Mouse (Mus musculus) T-helper 2 cell (primary cell): ENCODE results near the gene F2rl1.

ENCODE experiments used
- in situ Hi-C: fragments of 300-600 bp; cut with MboI, MseI; formaldehyde crosslinking; loops from one replicate; pipeline ENCODE4 v1.15.1; 2025; ENCODE audit warnings: high pct_unique_total_duplicates

F2rl1 gene

DNA sequence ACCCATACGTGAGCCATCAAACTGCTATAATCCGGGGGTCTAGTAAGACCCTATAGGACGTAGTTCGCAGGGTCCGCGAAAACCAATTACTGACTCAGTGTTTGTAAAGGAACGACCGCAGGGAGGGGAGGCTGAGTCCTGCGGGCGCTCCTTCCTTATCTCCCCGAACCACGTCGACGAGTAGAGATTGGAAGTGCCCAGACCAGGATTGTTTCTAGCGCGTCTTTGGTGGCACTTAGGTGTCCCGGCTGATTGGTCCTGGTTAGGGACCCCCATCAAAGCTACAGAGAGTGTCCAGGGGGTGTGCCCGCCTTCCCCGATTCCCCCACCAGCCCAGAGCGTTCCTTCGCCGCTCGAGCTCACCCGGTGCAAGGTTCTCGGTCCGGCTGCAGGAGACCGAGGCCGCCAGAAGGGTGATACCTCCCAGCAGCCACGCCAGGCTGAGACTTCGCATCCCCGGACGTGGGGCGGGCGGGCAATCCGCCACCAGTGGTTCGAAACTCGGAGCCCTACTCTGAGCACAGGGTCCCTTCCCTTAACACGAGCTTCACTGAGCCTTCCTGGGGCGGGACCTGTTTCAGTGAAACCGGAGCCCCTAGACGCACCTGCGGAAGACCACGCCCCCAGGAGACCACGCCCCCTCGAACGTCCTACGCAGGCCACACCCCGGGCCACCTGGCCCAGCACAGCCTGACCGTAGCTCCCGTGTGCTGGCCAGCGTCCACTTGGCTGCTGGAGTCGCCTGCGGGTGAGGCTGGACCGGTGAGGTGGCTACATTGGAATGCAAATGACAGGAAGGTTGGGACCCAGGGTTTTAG is at the start of gene F2rl1:
Gene F2rl1 (minus strand): TSS at position 554 of the 818 bp plus-strand sequence.
- in situ Hi-C loops, result no loop called here

GRCm38 (mm10) chr13:95570877-95571276 is 45.9 kb upstream of the F2rl1 start:
- in situ Hi-C loops, result loop anchor here (5.0 kb wide), 1 partner anchor 36 kb away; no protein-coding TSS in a partner anchor

GRCm38 (mm10) chr13:95569326-95569725 is 44.3 kb upstream of the F2rl1 start:
- in situ Hi-C loops, result loop anchor here (5.0 to 10.0 kb wide), 2 partner anchors 103 to 325 kb away; partner anchors contain the start of gene Iqgap2

DNA sequence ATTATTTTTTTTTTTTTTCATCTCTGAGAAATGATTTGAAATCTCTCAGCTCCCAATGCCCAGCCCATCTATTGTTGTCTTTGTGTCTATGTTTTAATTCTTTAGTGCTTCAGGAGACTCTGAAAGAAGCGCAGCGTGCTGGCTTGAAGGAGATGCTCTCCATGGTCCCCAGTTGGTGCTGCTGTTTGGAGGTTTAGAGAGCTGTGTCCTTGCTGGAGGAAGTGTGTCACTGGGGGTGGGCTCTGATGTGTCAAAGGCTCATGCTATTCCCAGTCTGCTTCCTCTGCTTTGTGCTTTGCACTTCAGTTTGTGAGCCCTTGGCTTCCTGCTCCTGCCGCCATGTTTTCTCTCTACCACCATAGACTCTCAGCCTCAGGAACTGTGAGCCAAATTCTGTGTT is 43.3 kb upstream of the F2rl1 start:
- in situ Hi-C loops, result loop anchor here (5.0 to 10.0 kb wide), 2 partner anchors 104 to 326 kb away; partner anchors contain the start of gene Iqgap2

- in situ Hi-C loops, result loop anchor here (5.0 to 10.0 kb wide), 2 partner anchors 105 to 328 kb away; partner anchors contain the start of gene Iqgap2
Measured at GRCm38 (mm10) chr13:95566841-95567551, 42.0 kb upstream of the F2rl1 start.

DNA sequence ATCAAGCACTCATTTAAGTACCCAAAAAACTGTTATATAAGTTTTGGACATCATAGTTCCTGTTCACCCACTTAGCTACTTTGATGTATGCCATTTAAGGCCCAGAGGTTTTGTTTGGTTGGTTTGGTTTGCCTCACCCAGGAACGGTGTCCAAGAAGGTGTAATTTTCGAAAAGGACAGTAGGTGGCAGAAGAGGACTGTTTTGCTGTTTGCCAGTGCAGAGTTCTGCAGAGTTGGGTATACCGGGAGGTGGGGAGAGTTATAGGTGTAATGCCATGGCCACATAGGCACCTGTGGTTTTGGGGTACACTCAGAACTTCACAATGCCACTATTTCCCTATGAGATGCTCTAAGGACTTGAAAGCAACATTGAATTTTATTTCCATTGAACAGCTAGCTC is 38.7 kb upstream of the F2rl1 start:
- in situ Hi-C loops, result loop anchor here (5.0 to 10.0 kb wide), 3 partner anchors 159 to 389 kb away; partner anchors contain the start of gene Iqgap2

DNA sequence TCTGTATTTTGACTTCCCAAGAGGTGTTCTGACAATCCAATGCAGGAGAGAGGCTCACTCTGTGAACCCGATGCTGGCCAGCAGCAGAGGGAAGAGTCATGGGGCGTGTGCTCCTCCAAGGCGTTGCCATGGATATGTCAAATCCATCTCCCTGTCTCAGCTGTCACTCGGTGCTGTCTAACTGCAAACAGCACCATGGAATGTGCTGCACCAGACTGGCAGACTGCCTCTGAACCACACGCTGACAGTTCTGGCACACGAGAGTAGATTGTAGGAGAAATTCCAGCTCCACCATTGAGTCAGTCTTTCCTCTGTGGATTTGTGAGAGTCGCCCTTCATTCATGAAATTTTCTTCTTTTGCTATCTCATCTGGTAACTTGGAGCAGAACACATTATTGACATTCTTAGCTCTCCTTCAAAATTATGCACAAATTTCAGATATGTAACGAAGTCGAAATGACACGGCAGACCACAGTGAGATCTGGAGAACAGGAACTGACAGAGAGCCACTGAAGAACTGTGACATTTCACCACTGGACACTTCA is 38.1 kb upstream of the F2rl1 start:
- in situ Hi-C loops, result loop anchor here (5.0 to 10.0 kb wide), 3 partner anchors 159 to 389 kb away; partner anchors contain the start of gene Iqgap2

DNA sequence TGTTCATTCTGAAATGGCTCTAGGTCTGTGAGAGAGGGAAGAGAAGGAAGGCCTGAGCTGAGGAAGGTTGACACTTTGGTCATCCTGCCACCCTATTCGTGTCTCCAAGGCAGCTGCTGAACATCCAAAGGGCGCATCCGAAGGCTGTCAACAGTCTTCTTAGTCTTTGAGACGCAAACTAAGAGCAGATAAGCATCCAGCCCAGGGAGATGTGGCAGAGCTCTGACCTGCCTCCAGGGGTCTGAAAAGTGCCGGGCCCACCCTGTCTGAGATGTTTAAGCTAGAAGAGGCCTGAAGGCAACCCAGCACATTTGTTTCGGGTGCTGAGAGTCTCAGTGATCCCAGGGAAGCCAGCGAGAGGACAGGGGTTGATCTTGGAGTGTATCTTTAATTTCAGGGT is 32.3 kb upstream of the F2rl1 start:
- in situ Hi-C loops, result no loop called here

DNA sequence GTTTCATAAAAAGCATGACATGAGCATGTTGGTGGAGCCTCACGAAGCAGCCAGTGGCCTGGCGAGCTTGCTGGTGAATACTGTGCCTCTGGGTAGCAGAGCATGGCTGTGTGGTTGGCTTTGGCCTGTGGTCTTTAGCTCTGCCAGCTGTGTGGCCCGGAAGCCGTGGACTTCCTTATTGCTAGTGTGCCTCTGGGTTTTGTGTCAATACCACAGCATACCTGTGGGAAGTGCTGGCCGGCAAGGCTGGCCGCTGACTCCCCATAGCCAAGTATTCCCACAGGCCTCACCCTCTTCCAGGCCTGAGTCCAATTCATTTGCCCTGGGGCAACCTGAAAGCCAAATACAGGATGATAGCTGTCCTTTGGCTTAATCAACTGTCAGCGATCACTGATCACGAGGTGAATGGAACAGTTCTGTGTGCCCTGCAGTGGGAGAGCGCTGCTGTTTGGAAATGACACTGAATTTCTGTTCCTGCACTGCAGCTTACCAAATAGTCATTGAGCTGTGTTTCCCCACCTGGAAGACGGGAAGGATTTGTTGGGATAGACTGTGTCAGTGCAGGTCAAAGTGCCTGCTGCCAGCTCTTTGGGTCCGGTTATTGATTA is 29.0 kb upstream of the F2rl1 start:
- in situ Hi-C loops, result no loop called here

GRCm38 (mm10) chr13:95550636-95551370 is 25.8 kb upstream of the F2rl1 start:
- in situ Hi-C loops, result no loop called here

DNA sequence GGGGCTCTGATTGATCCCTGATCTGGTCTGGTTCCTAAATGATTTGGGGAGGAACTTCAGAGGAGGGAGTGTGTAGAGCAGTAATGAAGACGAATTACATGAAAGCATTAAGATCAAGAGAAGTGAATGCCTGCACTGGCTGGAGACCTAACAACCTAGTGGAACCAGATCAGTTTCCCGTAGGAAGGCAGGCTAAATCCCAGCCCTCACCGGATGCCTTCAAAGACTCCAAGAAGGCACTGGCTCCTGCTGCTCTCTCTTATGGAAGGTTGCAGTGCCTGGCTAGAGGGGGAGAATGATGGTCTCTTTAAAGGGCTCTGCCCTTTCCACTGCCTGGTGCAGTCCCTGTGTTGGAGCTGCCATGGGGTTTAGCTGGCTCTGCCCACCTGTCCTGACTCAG is 24.4 kb upstream of the F2rl1 start:
- in situ Hi-C loops, result no loop called here

GRCm38 (mm10) chr13:95548856-95549255 is 23.8 kb upstream of the F2rl1 start:
- in situ Hi-C loops, result no loop called here

- in situ Hi-C loops, result no loop called here
Measured at GRCm38 (mm10) chr13:95548291-95548789, 23.3 kb upstream of the F2rl1 start.

GRCm38 (mm10) chr13:95547090-95547611 is 22.1 kb upstream of the F2rl1 start:
- in situ Hi-C loops, result no loop called here

GRCm38 (mm10) chr13:95546251-95546650 is 21.2 kb upstream of the F2rl1 start:
- in situ Hi-C loops, result no loop called here

GRCm38 (mm10) chr13:95545729-95546186 is 20.7 kb upstream of the F2rl1 start:
- in situ Hi-C loops, result no loop called here

DNA sequence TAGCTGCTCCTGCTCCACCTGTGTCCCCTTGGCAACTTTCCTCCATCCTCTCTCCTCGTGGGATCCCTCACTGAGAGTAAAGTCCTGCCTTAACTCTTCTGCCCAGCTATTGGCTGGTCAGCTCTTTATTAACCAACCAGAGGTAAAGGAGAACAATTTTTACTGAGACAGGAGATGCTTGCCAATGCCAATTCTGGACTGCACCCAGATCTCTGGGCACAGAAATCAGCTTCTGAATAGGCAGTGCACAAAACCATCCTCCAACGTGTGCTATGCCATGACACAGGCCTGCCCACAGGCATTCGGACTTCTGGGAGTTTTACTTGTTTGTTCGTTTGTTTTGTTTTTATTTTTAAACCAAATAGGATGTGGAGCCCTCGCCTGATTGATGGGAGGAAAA is 13.0 kb upstream of the F2rl1 start:
- in situ Hi-C loops, result loop anchor here (10.0 kb wide), 1 partner anchor 417 kb away; no protein-coding TSS in a partner anchor

DNA sequence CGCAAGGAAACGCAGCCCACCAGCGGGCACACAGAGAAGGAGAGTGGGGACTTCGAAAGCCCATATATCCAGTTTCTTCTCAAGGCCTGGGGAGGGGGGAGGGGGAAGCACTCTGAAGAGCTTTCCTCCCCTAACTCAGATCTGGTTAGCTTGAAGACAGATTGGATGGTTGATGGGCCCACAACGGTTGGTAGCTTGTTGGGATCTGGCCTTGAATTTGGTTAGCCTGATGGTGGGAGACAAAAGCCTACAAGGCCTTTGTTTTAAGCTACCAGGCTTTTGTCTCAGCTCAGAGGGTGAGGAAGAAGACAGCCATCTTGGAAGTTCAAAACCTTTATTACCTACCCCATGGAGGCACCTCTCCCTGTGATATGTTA is 11.1 kb upstream of the F2rl1 start:
- in situ Hi-C loops, result loop anchor here (10.0 kb wide), 1 partner anchor 419 kb away; no protein-coding TSS in a partner anchor

DNA sequence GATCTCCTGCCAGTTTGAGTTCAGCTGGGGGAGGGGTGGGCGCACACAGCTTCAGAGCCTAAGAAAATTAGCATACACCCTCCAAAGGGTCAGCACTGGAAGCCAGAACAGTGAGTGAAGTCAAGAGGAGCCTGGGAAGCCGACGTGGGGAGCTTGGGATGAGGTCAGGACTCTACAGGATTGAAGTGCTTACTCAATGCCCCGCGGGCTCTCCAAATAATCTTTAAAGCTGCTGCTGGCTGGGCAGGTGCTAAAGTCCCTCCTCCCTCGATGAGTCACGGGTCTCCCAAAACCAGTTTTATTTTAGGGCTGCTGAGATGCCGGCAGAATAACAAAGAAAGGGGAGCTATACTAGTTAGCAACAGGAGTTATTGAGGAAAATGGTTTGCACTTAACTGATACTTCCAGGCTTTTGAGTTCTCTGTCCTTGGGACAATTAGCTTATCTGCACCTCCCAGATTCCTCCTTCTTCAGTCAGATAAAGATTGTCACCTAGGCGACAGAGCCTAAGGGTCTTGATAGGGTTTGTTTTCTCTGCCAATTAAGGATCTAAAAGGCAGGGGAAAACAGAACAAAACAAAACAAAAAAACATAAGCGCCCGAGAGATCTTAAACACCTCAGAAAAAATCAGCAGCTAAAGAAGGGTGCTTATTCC is 10.6 kb upstream of the F2rl1 start:
- in situ Hi-C loops, result loop anchor here (10.0 kb wide), 1 partner anchor 419 kb away; no protein-coding TSS in a partner anchor

DNA sequence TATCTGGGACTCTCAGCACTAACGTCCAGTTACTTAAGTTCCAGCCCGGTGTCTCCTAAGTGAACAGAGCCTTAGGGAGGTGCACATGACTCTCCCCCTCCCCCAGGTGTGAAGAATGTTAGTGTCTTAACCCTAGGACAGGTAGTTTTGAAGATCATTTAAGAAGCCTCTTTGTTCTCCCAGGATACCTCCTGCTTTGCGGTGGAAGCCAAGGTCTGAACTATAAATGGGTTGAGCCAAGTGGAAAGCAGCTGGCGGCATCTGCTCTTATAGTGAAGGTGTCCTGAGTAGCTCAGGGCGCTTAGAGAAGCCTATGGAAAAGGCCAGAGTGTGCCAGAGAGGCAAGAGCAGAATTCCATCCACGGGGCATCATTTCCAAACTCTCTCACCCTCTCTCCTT is 10.0 kb upstream of the F2rl1 start:
- in situ Hi-C loops, result loop anchor here (10.0 kb wide), 1 partner anchor 420 kb away; no protein-coding TSS in a partner anchor
